Mouse (Mus musculus) ES-E14 (cell line): ENCODE results near the gene Ntrk2. TPM values are rescaled to one million over a fixed set of nuclear protein-coding genes. Genes with fewer than 3 reads are reported as not detected.

Source experiments
- DNase-seq: peaks from one replicate; pipeline ENCODE4 v3.0.0-alpha.2; 2013; ENCODE audit warnings: low read depth, low spot score
- H3K27ac ChIP-seq: 2 replicates; pipeline ENCODE4 v1.5.1; 2012; ENCODE audit warnings: low read depth, mild to moderate bottlenecking, low read length, moderate library complexity, mixed read lengths; ENCODE audit not compliant: poor library complexity, insufficient read depth, severe bottlenecking
- H3K36me3 ChIP-seq: 2 replicates; pipeline ENCODE4 v1.6.1; 2012; ENCODE audit warnings: mild to moderate bottlenecking, low read length, moderate library complexity, mixed read lengths; ENCODE audit not compliant: control insufficient read depth, poor library complexity, insufficient read depth, severe bottlenecking
- H3K4me1 ChIP-seq, 2 experiments: fragments of 150-350 bp in 1 of 2; sonication (generic) in 1 of 2; 2 replicates each; pipeline ENCODE4 v1.6.1; 2012; ENCODE audit warnings: low read length in 2 of 2, mild to moderate bottlenecking in 1 of 2, mixed read lengths in 1 of 2; ENCODE audit not compliant: control insufficient read depth in 2 of 2, insufficient read depth in 2 of 2, poor library complexity in 1 of 2
- H3K4me3 ChIP-seq, 2 experiments: fragments of 150-350 bp in 1 of 2; sonication (generic) in 1 of 2; 2 replicates each; pipeline ENCODE4 v1.5.1; 2012; ENCODE audit warnings: low read length in 2 of 2, low read depth in 1 of 2, mild to moderate bottlenecking in 1 of 2, mixed read lengths in 1 of 2; ENCODE audit not compliant: insufficient read depth in 1 of 2, poor library complexity in 1 of 2, severe bottlenecking in 1 of 2
- H3K9ac ChIP-seq: 2 replicates; pipeline ENCODE4 v1.6.1; 2012; ENCODE audit warnings: low read depth, mild to moderate bottlenecking, low read length, mixed read lengths; ENCODE audit not compliant: poor library complexity, insufficient read depth, severe bottlenecking
- H3K9me3 ChIP-seq: fragments of 150-350 bp; sonication (generic); 2 replicates; pipeline ENCODE4 v1.6.1; 2012; ENCODE audit warnings: low read depth, mild to moderate bottlenecking, low read length; ENCODE audit not compliant: control insufficient read depth, insufficient read depth
- CHD2 ChIP-seq: IDR thresholded peaks from 2 replicates; pipeline ENCODE4 v1.6.1; 2014; ENCODE audit warnings: mild to moderate bottlenecking, low read depth, low read length, inconsistent platforms
- HCFC1 ChIP-seq: IDR thresholded peaks from 2 replicates; pipeline ENCODE4 v1.6.1; 2012; ENCODE audit warnings: low read length, inconsistent platforms, borderline replicate concordance; ENCODE audit not compliant: insufficient read depth
- MAFK ChIP-seq: IDR thresholded peaks from 2 replicates; pipeline ENCODE4 v1.6.1; 2014; ENCODE audit warnings: mild to moderate bottlenecking, low read depth, low read length, inconsistent platforms; ENCODE audit not compliant: insufficient read depth
- ZC3H11A ChIP-seq: IDR thresholded peaks from 2 replicates; pipeline ENCODE4 v1.6.1; 2012; ENCODE audit warnings: low read depth, mild to moderate bottlenecking, inconsistent platforms, low read length, borderline replicate concordance
- ZNF384 ChIP-seq: IDR thresholded peaks from 2 replicates; pipeline ENCODE4 v1.6.1; 2012; ENCODE audit warnings: low read depth, low read length, inconsistent platforms
- in situ Hi-C, 2 experiments: fragments of 600-800 bp; cut with MboI; formaldehyde crosslinking; loops; one replicate each; pipeline ENCODE4 v1.15.1; 2025; ENCODE audit warnings: low sequenced_read_pairs in 2 of 2, inconsistent platforms in 1 of 2; ENCODE audit not compliant: unreplicated experiment in 2 of 2
- total RNA-seq: library from RNA; depleted of rRNA; stranded (reverse); fragments of 300-350 nt; gene quantifications from 2 replicates; pipeline ENCODE4 v1.2.3, GENCODE M21; 2012

The Ntrk2 gene
- total RNA-seq, 1 experiment, result 5.0 TPM

GRCm38 (mm10) chr13:59022251-59023042, 216.1 kb downstream of the Ntrk2 start:
- Histone ChIP-seq H3K4me1 (0 out of 4 replicates have a peak, but pooled peaks cover 0 to 2% of the 10 kb centered on the region in 2 experiments), H3K4me3 (no peak overlapping the region), H3K27ac (no peak overlapping the region), H3K36me3 (no peaks in the 10 kb centered on the region), H3K9ac (no peak overlapping the region), H3K9me3 (no peaks in the 10 kb centered on the region)
- in situ Hi-C loops, result no loop called here
- TF ChIP-seq ZC3H11A (no peak), HCFC1 (no peak), MAFK (no peak), ZNF384 (no peak), CHD2 (no peak)
- DNase-seq, result no peak

GRCm38 (mm10) chr13:59025653-59026052, 219.3 kb downstream of the Ntrk2 start:
- Histone ChIP-seq H3K4me1 (0 out of 4 replicates have a peak, but pooled peaks cover 0 to 2% of the 10 kb centered on the region in 2 experiments), H3K27ac (no peak overlapping the region), H3K9me3 (no peaks in the 10 kb centered on the region), H3K4me3 (no peak overlapping the region), H3K36me3 (no peaks in the 10 kb centered on the region), H3K9ac (no peak overlapping the region)
- in situ Hi-C loops, result no loop called here
- no peak for DNase-seq
- TF ChIP-seq CHD2 (no peak), MAFK (no peak), ZC3H11A (no peak), HCFC1 (no peak), ZNF384 (no peak)

- TF ChIP-seq CHD2 (no peak), HCFC1 (no peak), ZNF384 (no peak), ZC3H11A (no peak), MAFK (no peak)
- Histone ChIP-seq H3K9ac (no peak overlapping the region), H3K4me1 (0 out of 4 replicates have a peak, but pooled peaks cover 0 to 2% of the 10 kb centered on the region in 2 experiments), H3K36me3 (no peaks in the 10 kb centered on the region), H3K4me3 (no peak overlapping the region), H3K9me3 (no peaks in the 10 kb centered on the region), H3K27ac (no peak overlapping the region)
- DNase-seq, result no peak
- in situ Hi-C loops, result no loop called here
These were observed 221.1 kb downstream of the Ntrk2 start for GRCm38 (mm10) chr13:59027436-59027835.

- no peak overlapping the region for H3K27ac ChIP-seq
- 0 out of 4 replicates have a peak, but pooled peaks cover 0 to 2% of the 10 kb centered on the region in 2 experiments for H3K4me1 ChIP-seq
- TF ChIP-seq HCFC1 (no peak), MAFK (no peak), ZC3H11A (no peak), ZNF384 (no peak), CHD2 (no peak)
- no peak overlapping the region for H3K9ac ChIP-seq
- in situ Hi-C loops, result no loop called here
- no peak overlapping the region for H3K4me3 ChIP-seq
- no peak for DNase-seq
- no peaks in the 10 kb centered on the region for H3K36me3 ChIP-seq
- H3K9me3 ChIP-seq, result no peaks in the 10 kb centered on the region
These were observed 222.2 kb downstream of the Ntrk2 start for GRCm38 (mm10) chr13:59028546-59028945.

- no peak overlapping the region for H3K4me3 ChIP-seq
- no peak overlapping the region for H3K27ac ChIP-seq
- no peaks in the 10 kb centered on the region for H3K9me3 ChIP-seq
- in situ Hi-C loops, result no loop called here
- H3K36me3 ChIP-seq, result no peaks in the 10 kb centered on the region
- no peaks in the 10 kb centered on the region for H3K4me1 ChIP-seq
- no peak for DNase-seq
- no peak overlapping the region for H3K9ac ChIP-seq
- TF ChIP-seq ZNF384 (no peak), ZC3H11A (no peak), HCFC1 (no peak), MAFK (no peak), CHD2 (no peak)
These were observed 224.2 kb downstream of the Ntrk2 start for GRCm38 (mm10) chr13:59030574-59030973.
